Mouse (Mus musculus): Measurements from ENCODE around the gene Gpc6.
A peak's percentile ranks its signal among the peaks of the same experiment; 100 is the strongest.

Gpc6 gene

DNA sequence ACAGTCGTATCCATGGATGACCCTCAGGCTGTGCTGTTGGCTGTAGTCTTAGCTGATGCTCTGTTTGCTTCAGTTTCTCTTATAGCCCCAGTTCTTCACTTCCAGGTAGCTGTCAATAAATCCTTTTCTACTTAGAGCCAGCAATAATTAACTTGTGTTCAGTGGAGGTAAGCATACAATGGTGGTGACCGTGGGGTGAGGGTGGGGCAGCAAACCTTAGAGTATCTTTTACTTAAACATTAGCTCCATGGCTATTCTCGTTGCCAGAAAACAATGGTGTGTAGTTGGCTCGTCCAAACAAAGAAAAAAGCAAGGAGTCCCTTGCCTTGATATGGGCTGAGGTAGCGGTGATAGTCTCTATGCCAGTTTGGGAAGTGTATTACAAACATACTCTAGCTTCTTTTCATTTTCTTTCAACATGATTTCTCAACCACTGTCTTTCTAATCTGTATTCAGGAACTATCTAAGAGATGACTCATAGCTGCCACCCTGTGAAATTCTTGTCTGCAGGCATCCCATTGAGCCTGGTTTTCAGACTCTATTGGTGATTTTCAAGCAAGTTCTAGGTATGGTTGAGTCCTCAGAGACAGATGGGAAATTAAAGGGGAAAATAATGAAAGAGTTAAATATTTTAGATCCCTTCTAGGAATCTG is 22.9 kb downstream of the Gpc6 start:
- no peak for DNase-seq (ENCODE audit: low read depth, low spot score)

- no peak for DNase-seq (ENCODE audit: low read depth, low spot score)
Measured at GRCm38 (mm10) chr14:116957154-116957553, 32.0 kb downstream of the Gpc6 start.

- peak; percentile 11 for DNase-seq (ENCODE audit: low read depth, low spot score)
Measured at GRCm38 (mm10) chr14:116964837-116965236, 39.7 kb downstream of the Gpc6 start.

- DNase-seq (ENCODE audit: low read depth, low spot score), result no peak
Measured at GRCm38 (mm10) chr14:116974708-116975107, 49.6 kb downstream of the Gpc6 start.

- no peak for DNase-seq (ENCODE audit: low read depth, low spot score)
Measured at GRCm38 (mm10) chr14:116975224-116975623, 50.1 kb downstream of the Gpc6 start.

- no peak for DNase-seq (ENCODE audit: low read depth, low spot score)
Measured at GRCm38 (mm10) chr14:116977259-116977658, 52.1 kb downstream of the Gpc6 start.

DNA sequence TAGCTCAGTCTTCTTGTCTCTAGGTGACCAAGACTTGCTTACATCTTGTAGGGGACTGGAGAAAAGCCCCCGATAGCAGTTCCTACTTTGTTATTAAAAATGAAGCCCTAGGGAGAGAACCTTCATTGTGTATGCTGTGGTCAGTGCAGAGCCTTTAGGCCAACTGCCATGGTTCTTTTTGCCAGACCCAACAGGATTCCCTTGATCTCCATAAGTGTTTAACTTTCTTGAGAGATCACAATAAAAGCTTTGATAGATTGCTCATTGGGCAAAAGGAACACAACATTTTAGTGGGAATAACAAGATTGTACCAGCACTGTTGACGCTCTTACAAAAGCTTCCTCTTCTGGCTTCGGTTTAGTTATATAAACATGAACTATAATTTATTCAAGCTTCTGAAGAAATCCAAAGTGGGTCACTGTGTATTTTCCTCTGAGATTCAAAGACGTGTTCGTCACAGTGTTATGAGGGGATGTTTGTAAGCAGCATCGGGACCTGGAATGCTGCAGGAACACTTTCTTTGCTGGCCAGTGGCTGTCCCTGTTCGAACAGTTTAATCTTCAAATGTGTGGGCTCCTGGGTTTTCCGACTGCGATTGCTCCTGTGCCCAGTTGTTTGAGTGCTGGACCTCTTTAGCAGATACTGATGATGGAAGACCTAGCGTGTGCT is 54.7 kb downstream of the Gpc6 start:
- DNase-seq (ENCODE audit: low read depth, low spot score), result no peak

DNA sequence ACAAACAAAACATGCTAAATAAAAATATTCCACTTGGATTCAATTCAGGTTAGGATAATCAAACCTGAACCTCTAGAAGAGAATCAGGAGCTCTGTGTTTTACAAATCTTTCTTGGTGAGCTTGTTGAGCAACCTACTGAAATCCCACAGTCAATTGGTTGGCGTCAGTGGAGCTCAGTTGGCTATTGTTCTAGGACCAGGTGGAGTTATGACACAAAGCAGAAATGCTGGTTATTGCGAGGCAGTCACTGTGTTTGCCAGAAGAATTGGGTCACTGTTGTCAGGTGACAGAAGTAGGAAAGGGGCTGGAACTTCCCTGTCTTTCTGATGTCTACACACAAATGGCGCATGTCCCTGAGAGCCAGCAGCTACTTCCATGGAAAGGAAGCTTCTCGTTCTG is 56.6 kb downstream of the Gpc6 start:
- DNase-seq (ENCODE audit: low read depth, low spot score), result no peak

DNA sequence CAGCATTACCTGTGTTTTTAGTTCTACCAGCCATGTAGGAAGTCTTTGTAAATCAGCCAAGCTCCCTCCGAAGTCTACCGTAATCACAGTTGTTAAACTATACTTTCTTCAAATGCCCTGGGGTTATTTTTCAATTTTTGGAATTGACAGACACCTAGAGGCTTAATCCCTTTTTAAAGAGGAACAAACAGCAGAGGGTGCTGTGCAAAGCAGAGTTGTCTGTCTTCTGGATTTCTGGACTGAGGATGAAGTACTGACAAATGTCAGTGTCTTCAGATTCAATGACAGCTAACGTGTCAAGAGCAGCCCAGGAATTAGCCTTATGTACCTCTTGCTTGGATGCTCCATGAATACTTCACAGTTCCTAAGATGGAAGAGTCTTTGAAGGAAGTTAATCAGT is 62.2 kb downstream of the Gpc6 start:
- DNase-seq (ENCODE audit: low read depth, low spot score), result no peak

GRCm38 (mm10) chr14:117000376-117000775 is 75.3 kb downstream of the Gpc6 start:
- DNase-seq (ENCODE audit: low read depth, low spot score), result no peak

GRCm38 (mm10) chr14:117002313-117002712 is 77.2 kb downstream of the Gpc6 start:
- DNase-seq (ENCODE audit: low read depth, low spot score), result no peak

- peak; percentile 55 for DNase-seq (ENCODE audit: low read depth, low spot score)
Measured at GRCm38 (mm10) chr14:117008781-117009180, 83.7 kb downstream of the Gpc6 start.

- DNase-seq (ENCODE audit: low read depth, low spot score), result no peak
Measured at GRCm38 (mm10) chr14:117012969-117013368, 87.9 kb downstream of the Gpc6 start.

DNA sequence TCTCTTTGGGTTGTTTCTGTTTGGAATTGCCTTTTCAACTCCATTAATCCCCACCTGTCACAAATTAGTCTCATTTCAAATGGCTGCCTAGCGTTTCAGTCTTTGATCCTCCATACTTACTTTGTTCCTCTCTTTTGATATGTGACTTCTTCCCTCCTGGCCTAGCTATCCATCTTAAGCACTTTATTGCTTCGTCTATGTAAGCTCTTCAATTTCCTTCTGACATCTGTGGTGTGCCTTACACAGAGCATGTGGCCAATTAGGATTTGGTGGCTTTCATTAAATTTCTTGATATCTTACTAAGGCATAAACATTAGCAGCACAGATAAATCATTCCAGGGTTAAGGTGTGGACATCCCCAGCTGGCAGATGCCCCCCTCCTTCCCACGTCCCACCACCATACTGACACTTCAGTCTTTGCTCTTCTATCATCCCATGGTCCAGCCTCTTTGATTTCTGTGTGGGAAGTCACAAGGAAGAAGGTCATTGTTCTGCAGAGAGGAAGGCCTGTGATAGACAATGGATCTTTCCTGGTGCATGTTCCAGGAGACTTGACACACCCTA is 88.5 kb downstream of the Gpc6 start:
- DNase-seq (ENCODE audit: low read depth, low spot score), result peak; percentile 29

DNA sequence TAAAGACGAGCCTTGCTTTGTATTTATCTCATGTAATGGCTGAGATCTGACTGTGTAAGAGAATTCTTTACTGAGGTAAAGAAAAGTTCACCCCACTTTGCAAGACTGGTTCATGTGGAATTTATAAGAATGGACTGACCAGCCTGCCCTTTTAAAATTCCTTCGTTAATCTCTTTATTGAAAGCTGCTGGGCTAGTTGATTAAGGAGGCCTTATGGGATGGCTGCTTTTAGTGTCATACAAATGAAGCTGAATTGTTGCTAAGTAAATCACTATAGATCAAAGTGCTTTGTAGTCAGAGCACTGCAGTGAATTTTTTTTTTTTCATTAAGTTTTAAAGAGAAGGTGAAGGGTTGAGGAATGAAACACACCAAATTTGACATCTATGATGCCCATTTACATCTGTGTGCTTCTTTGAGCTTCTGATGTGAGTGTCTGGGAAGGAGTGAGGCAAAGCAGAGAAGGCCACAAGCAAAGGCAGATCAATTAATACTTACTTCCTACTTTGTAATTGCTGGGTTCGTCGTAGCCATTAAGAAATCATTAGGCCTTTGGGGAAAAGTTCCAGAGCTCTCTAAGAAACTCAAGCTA is 90.3 kb downstream of the Gpc6 start:
- peak; percentile 42 for DNase-seq (ENCODE audit: low read depth, low spot score)

DNA sequence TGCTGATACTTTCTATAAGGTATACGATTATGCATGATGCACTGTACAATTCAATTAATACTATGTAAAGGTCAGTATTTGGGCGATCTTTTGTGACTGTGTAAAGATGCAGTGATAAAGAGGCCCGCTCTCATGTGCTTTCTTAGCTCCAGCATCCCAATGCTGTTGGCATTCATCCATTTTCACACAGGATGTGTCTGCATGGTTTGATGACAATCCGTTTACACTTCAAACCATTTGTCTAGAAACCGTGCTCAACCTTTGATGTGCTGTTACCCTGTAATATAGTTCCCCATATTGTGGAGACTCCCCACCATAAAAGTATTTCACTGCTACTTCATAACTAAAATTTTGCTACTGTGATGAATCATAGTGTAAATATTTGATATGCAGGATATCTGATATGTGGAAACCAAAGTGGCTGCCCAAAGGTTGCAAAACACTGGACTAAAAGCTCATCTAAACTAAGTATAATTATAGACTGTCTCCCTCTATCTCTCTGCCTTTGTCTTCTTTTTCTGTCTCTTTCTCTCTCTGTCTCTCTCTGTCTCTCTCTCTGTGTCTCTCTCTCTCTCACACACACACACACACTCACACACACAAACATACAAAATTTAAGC is 97.2 kb downstream of the Gpc6 start:
- no peak for DNase-seq (ENCODE audit: low read depth, low spot score)

GRCm38 (mm10) chr14:117034146-117034545 is 109.0 kb downstream of the Gpc6 start:
- no peak for DNase-seq (ENCODE audit: low read depth, low spot score)

- no peak for DNase-seq (ENCODE audit: low read depth, low spot score)
Measured at GRCm38 (mm10) chr14:117041017-117041416, 115.9 kb downstream of the Gpc6 start.

- DNase-seq (ENCODE audit: low read depth, low spot score), result peak; percentile 41
Measured at GRCm38 (mm10) chr14:117048951-117049350, 123.8 kb downstream of the Gpc6 start.

DNA sequence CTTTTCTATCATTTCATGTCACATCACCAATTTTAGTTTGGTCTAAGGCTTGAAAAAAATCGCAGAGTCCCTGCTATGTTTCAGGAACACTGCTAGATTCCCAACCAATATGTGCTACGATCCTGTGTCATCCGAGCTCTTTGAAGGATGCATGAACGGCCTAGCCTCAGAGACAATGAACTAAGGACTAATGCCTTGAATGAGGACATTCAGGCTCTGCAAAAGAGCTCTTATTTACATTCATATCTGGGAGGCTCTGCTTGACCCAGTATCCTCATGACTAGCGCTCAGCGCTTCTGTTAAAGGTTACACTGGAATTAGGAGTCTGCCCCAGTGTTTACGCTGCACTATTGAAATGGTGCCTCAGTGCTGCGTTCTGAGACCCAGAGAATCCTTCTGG is 125.8 kb downstream of the Gpc6 start:
- no peak for DNase-seq (ENCODE audit: low read depth, low spot score)

DNA sequence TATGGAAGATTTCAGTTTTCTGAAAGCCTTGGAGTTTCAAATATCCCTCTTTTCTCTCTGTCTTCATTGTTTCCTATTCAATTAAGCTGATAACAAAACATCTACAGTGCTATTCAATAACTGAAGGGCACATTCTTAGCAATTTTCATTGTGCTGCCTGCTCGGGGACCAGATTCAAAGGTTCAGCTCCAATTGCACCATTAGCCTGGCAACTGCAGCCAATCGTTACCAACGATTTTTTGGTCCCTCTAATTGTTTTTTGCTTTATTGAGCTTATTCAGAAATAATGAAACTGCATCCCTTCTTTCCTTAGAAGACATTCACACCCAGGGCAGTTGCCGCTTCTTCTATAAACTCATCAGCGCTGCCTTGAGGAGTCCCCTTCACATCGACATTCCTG is 128.2 kb downstream of the Gpc6 start:
- no peak for DNase-seq (ENCODE audit: low read depth, low spot score)

DNA sequence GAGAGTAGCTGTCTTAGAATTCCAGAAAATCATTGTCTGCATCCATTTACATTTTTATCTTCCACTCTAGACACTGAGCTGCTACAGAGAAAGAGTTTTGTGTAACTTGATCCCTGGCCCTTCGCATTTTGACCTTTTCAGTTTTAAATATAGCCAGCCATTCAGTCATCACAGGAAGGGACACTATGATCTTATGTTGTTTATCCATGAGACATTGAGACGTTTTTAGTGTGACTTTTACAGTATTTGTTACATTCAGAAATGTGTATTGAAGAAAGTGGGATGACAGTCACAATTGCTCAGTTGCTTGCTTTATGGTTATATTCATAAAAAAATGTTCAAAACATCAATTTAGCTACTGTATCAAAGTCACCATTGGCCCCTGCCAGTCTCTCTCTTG is 130.0 kb downstream of the Gpc6 start:
- DNase-seq (ENCODE audit: low read depth, low spot score), result no peak
